Mouse (Mus musculus): ENCODE measurements around the gene Ehbp1.

DNA sequence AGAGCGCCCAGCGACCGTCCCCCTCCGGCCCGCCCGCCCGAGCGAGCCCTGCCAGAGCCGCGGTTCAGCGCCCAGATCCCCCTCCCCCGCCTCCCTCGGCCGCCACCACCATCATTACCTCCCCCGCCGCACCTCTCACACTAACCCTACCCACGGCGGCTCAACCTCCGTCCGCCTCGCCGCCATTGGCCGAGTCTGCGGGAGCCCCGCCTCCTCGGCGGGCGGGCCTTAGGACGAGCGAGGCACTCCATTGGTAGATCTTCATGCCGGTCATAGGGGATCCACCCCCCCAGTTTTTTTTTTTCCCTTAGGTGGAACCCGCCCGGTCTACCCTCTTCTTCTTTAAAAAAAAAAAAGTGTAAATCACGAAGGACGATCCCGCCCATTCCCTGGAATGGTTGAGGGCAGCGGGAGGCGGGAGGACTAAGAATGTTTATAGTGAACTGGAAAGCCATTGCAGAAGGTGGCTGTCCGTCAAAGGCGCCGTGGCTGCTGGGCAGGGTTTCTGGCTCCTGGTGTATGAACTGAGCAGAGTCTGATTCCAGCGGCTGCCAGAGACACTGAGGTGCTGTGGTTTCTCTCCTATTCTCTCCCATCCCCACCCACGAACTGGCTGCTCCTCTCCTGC lies 55.1 kb downstream of the Ehbp1 start:
- TF ChIP-seq CTCF (conservative IDR thresholded peaks at IDR 0.05 in 1 of 2, IDR thresholded peaks at IDR 0.05 in 1 of 2; ENCODE audit: low read depth in 2 of 2, low read length in 2 of 2) (no peak), RCOR1 (conservative IDR thresholded peaks at IDR 0.05; ENCODE audit: low read depth, low read length) (no peak), ZNF384 (IDR thresholded peaks at IDR 0.05; ENCODE audit: low read depth, low read length) (peak; percentile 100), POLR2A (IDR thresholded peaks at IDR 0.05; ENCODE audit: low read depth, low read length) (peak; percentile 58; the same call in 1 of the 2 replicates), E2F4 (IDR thresholded peaks at IDR 0.05; ENCODE audit: insufficient replicate concordance, low read depth, low read length) (no peak), NELFE (IDR thresholded peaks at IDR 0.05; ENCODE audit: low read depth, low read length) (peak; percentile 39; the same call in 1 of the 2 replicates)

Data from CH12.LX (cell line).